Mouse (Mus musculus): ENCODE measurements around the gene Hist1h1a.
"Not testable (repeated sequence)": the region's sequence is repeated elsewhere in the genome, so short reads cannot be mapped to it uniquely, and the experiment has no call there.

The Hist1h1a gene

DNA sequence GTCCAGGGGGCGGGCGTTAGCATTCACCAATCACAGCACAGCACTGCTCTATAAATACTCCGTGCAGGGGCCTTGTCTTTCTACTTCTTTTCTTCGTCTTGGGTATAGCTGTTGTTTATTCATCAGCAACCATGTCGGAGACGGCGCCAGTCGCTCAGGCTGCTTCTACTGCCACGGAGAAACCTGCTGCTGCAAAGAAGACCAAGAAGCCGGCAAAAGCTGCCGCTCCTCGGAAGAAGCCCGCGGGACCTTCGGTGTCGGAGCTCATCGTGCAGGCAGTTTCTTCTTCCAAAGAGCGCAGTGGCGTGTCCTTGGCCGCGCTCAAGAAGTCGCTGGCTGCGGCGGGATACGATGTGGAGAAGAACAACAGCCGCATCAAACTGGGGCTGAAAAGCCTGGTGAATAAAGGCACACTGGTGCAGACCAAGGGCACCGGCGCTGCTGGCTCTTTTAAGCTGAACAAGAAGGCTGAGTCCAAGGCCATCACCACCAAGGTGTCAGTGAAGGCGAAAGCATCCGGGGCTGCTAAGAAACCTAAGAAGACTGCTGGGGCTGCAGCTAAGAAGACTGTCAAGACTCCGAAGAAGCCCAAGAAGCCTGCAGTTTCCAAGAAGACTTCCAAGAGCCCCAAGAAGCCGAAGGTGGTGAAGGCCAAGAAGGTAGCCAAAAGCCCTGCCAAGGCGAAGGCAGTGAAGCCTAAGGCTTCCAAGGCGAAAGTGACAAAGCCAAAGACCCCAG is at the start of gene Hist1h1a:
Gene Hist1h1a, plus strand, starts transcription at position 81 of the 738 bp plus-strand sequence.
- in situ Hi-C loops (cut with MboI, MseI) = loop anchor here (25.0 kb wide), 1 partner anchor 1976 kb away; the partner anchor contains the start of genes Hist1h1b (in 2 of the 2), Hist1h2an (in 2 of the 2), Hist1h2bp (in 2 of the 2) and Hist1h3i (in 2 of the 2)

- in situ Hi-C loops (cut with MboI, MseI) = no loop called here
These were observed 47.0 kb upstream of the Hist1h1a start for GRCm38 (mm10) chr13:23716261-23717042.

GRCm38 (mm10) chr13:23717176-23717575 is 46.3 kb upstream of the Hist1h1a start:
- in situ Hi-C loops (cut with MboI, MseI) = no loop called here

- in situ Hi-C loops (cut with MboI, MseI) = not testable (repeated sequence)
These were observed 45.7 kb upstream of the Hist1h1a start for GRCm38 (mm10) chr13:23717593-23718245.

DNA sequence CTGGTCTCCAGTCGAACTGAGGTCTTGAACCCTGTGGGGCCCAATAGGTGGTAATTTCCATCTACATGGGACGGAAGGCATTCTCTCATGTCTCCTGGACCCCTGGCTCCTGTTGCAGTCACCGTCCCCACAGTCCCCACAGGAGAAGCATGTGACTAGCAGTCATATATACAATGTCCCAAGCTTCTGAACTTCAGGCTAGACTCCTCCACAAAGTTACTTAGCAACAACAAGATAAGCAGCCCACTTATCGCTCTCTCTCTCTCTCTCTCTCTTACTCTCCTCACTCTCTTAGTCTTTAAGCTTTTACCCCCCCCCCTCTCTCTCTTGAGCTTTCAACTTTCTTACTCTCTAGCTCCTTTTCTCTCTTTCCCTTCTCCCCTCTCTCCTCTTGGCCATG is 39.2 kb upstream of the Hist1h1a start:
- in situ Hi-C loops (cut with MboI, MseI) = no loop called here

- in situ Hi-C loops (cut with MboI, MseI) = loop anchor here in 1 of 2 experiments (5.0 kb wide), 1 partner anchor 93 kb away; no protein-coding TSS in a partner anchor
These were observed 38.3 kb upstream of the Hist1h1a start for GRCm38 (mm10) chr13:23725213-23725612.

GRCm38 (mm10) chr13:23728472-23729191 is 34.8 kb upstream of the Hist1h1a start:
- in situ Hi-C loops (cut with MboI, MseI) = loop anchor here in 1 of 2 experiments (5.0 kb wide), 1 partner anchor 96 kb away; no protein-coding TSS in a partner anchor

DNA sequence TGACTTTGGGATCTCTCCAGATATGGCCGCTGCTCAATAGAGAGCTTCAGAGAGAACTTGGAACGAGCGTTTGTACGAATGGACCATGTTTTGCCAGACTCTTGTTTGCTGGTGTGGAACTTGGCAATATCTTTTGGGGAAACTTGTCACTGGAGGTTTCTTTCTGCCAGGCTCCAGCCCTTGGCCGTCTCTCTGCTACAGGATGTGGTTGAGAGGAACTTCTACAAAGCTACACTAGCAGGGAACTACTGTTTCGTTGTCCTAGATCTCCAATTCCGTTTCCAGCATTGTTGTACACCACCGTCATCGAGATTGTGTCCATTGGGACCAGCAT is 34.3 kb upstream of the Hist1h1a start:
- in situ Hi-C loops (cut with MboI, MseI) = loop anchor here in 1 of 2 experiments (5.0 kb wide), 1 partner anchor 97 kb away; no protein-coding TSS in a partner anchor

GRCm38 (mm10) chr13:23729706-23730105 is 33.8 kb upstream of the Hist1h1a start:
- in situ Hi-C loops (cut with MboI, MseI) = loop anchor here in 1 of 2 experiments (5.0 kb wide), 2 partner anchors 37 to 97 kb away; no protein-coding TSS in a partner anchor

DNA sequence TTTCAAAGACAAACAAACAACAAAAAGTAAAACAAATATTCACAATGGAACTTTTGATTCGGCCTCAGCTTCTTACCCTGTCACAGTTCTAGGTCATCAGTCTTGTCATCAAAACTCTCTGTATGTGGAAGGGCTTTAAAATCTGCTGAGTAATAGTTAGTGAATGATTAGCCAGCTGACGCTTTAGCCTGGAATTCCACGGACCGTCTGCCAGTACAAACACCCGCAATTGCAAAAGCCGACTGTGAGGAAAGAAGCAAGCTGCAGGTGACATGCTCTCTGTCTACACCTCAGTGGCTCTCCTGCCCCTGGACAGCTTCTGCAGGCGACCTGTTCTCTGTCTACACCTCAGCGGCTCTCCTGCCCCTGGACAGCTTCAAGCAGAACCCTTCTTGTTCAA is 33.0 kb upstream of the Hist1h1a start:
- in situ Hi-C loops (cut with MboI, MseI) = loop anchor here in 1 of 2 experiments (5.0 kb wide), 1 partner anchor 38 kb away; no protein-coding TSS in a partner anchor

DNA sequence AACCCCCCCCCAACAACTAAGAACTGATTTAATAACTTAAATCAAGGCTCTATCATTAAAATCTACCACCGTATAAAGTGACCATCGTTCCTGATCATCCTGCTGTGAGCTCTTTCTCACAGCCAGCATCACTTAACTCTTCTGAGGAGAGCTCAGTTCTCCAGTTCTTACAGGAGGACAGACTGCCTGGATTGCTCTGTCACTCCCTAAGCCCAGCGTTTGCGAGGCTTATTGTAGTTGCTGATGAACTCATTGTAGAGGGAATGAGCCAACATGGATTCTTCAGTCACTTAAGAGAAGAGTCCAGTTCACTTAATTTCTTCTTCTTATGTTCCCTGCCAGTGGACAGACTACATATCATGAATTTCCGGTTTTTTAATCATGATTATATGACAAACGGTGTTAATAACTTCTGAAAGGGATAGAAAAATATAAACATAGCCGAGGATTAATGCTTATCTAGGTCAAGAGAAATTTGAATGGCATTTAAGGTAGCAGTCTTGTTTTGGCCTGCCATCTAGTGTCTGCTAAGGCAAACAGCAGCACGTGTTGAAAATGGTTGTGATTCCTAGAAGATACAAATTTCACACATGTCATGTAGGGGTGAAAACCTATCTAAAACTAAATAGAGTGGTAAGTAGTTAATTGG is 31.2 kb upstream of the Hist1h1a start:
- in situ Hi-C loops (cut with MboI, MseI) = loop anchor here in 1 of 2 experiments (5.0 kb wide), 1 partner anchor 40 kb away; no protein-coding TSS in a partner anchor

- in situ Hi-C loops (cut with MboI, MseI) = loop anchor here in 1 of 2 experiments (5.0 kb wide), 2 partner anchors 35 to 110 kb away; no protein-coding TSS in a partner anchor
These were observed 26.4 kb upstream of the Hist1h1a start for GRCm38 (mm10) chr13:23737091-23737490.

- in situ Hi-C loops (cut with MboI, MseI) = loop anchor here in 1 of 2 experiments (5.0 kb wide), 2 partner anchors 36 to 111 kb away; no protein-coding TSS in a partner anchor
These were observed 25.4 kb upstream of the Hist1h1a start for GRCm38 (mm10) chr13:23738041-23738440.

DNA sequence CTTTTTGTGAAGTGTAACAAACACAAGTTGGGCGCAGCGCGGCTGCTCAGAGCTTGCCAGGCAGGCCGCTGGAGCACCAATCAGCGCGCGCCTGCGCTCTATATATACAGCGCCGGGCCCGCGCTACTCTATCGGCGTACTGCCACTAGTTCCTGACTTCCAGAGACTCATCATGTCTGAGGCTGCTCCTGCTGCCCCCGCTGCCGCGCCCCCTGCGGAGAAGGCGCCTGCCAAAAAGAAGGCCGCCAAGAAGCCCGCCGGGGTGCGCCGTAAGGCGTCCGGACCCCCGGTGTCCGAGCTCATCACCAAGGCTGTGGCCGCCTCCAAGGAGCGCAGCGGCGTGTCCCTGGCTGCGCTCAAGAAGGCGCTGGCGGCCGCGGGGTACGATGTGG is 24.8 kb upstream of the Hist1h1a start, which contains the start of gene Hist1h1c:
Gene Hist1h1c, plus strand, starts transcription at position 132 of the 392 bp plus-strand sequence.
- in situ Hi-C loops (cut with MboI, MseI) = loop anchor here in 1 of 2 experiments (5.0 kb wide), 2 partner anchors 36 to 111 kb away; no protein-coding TSS in a partner anchor

DNA sequence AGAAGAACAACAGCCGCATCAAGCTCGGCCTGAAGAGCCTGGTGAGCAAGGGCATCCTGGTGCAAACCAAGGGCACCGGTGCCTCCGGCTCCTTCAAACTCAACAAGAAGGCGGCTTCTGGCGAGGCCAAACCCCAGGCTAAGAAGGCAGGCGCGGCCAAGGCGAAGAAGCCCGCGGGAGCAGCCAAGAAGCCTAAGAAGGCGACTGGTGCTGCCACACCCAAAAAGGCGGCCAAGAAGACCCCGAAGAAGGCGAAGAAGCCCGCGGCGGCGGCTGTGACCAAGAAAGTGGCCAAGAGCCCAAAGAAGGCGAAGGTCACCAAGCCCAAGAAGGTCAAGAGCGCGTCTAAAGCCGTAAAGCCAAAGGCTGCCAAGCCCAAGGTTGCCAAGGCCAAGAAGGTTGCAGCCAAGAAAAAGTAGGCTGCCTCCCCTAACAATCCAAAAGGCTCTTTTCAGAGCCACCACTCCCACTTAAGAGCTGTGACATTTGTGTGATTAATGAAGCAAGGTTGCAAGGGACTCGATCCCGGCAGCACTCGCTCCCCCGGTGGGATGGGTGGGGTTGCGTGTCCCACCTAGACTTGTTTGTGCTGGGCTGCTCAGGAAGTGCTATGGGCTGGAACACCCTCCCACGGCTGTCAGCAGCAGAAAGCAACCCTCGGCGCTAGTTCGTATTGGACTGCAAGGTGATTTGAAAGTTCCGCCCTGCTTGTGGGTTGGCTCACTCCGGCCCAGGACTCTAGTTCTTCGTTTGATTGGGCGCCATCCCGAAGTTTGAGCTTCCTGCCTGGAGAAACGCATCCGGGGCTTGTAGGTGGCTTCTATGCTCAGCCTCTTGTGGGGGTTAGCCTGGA is 24.2 kb upstream of the Hist1h1a start:
- in situ Hi-C loops (cut with MboI, MseI) = loop anchor here in 1 of 2 experiments (5.0 kb wide), 2 partner anchors 37 to 112 kb away; no protein-coding TSS in a partner anchor

DNA sequence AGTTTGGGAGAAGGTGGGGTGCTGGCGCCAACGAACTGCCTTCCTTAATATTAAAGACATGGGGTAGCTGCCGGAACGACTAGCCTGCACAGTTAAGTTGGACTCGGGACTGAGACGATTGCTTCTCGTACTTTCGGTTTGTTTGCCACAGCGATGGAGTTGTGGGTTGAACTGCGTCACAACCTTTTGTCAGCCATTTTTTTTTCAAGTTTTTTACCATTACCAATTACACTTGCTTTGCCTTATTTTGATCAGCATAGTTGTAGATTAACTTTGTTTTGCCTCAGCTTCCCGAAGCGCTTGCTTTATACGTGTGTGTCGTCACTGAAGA is 23.6 kb upstream of the Hist1h1a start:
- in situ Hi-C loops (cut with MboI, MseI) = loop anchor here in 1 of 2 experiments (5.0 kb wide), 2 partner anchors 38 to 113 kb away; no protein-coding TSS in a partner anchor

DNA sequence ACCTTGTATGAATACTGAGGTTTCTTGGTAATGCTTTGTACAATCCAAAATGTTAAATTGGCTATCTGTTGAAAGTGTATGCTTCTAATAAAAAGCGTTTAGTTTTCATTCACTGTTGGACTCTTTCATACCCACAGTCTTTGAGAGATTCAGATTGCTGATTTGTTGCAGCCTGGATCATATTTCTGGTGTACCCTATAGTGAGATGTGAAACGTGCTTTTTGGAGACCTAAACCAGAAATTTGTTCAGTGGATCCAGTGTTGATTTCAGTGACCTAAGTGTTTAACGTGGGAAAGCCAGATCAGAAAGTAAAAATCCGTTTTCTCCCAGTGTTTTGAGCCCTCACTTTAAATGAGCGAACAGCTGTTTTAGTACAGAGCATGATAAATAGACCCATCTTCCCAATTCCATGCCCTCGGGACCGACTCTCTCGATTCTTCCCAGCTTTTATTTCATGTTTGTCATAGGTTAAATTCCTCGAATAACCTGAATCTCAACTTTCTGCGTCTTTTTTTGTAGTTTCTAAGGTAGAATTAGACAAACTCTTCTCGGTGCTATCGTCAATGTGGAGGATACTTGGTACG is 23.1 kb upstream of the Hist1h1a start:
- in situ Hi-C loops (cut with MboI, MseI) = no loop called here

GRCm38 (mm10) chr13:23740910-23741309 is 22.6 kb upstream of the Hist1h1a start:
- in situ Hi-C loops (cut with MboI, MseI) = no loop called here

GRCm38 (mm10) chr13:23742007-23742406 is 21.5 kb upstream of the Hist1h1a start:
- in situ Hi-C loops (cut with MboI, MseI) = no loop called here

All from T-helper 17 cell (primary cell).